Mouse (Mus musculus) right cerebral cortex, postnatal 25 days (tissue): ENCODE measurements around the gene Prr14.

Source experiments
- DNase-seq: peaks from one replicate; pipeline ENCODE4 v3.0.0; 2022

The Prr14 gene

DNA sequence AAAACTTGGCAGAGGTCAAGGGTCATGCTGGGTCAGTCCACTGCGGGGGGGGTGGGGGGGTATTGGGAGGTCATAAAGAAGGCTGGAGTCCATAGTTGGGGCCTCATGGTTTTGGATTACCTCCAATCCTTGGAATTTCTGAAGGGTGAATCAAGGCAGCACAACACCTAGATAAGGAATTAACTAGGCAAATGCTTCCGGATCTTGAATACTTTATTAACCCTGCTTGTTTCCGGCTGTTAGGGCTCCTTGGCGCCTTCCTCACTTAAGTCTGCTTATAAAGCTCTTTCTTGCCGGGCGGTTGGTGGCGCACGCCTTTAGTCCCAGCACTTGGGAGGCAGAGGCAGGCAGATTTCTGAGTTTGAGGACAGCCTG is 53.6 kb downstream of the Prr14 start:
- no peak for DNase-seq

DNA sequence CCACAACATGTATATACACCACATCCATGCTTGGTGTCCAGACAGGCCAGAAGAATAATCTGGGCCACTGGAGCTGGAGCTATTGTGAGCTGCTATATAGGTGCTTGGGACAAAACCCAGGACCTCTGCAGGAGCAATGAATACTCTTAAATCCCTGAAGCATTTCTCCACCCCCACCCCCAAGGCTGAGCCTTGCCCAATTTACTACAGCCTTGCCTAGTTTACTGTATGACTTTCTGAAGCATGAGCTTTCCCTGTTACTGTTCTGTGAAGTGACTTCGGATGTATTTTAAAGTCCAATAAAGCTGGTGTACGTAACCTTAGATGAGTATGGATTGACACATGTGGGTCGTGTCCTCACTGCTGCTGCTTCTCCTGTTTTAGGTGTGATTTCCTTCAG is 54.4 kb downstream of the Prr14 start:
- DNase-seq = no peak

- DNase-seq = no peak
Observed at GRCm38 (mm10) chr7:127515846-127516245, 56.4 kb downstream of the Prr14 start.

DNA sequence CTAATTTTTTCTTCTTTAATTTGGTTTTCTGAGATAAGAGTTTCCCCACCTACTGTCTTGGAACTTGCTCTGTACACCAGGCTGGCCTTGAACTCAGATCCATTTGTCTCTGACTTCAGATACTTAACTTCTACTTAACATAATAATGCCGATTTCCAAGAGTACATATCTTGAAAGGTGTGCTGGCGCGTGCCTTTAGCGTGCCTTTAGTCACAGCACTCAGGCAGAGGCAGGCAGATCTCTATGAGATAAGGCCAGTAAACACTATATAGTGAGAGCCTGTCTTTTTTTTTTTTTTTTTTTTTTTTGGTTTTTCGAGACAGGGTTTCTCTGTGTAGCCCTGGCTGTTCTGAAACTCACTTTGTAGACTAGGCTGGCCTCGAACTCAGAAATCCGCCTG is 56.9 kb downstream of the Prr14 start:
- DNase-seq = no peak

GRCm38 (mm10) chr7:127519284-127519683 is 59.9 kb downstream of the Prr14 start, which contains the start of gene Gm42715:
Gene Gm42715 (plus strand): TSS chr7:127519584.
- DNase-seq = no peak
